Mouse (Mus musculus) kidney, adult 2 months (tissue): ENCODE data around the gene Exoc6. TPM values are rescaled to one million over a fixed set of nuclear protein-coding genes. Genes with fewer than 3 reads are reported as not detected.

Source experiments
- DNase-seq: peaks from one replicate; pipeline ENCODE4 v3.0.0; 2021
- H3K27ac ChIP-seq: fragments of 200-500 bp; 2 replicates; pipeline ENCODE4 v1.5.1; 2012; ENCODE audit warnings: low read depth, low read length, control low read depth, inconsistent platforms; ENCODE audit not compliant: insufficient read depth
- H3K27me3 ChIP-seq: fragments of 200-500 bp; replicated peaks from 2 replicates; pipeline ENCODE4 v1.6.1; 2012; ENCODE audit warnings: mild to moderate bottlenecking, moderate library complexity, low read length, inconsistent platforms; ENCODE audit not compliant: control insufficient read depth, insufficient read depth
- H3K36me3 ChIP-seq: fragments of 200-500 bp; 2 replicates; pipeline ENCODE4 v1.6.1; 2012; ENCODE audit warnings: mild to moderate bottlenecking, moderate library complexity, low read length, inconsistent platforms; ENCODE audit not compliant: control insufficient read depth, insufficient read depth
- H3K4me1 ChIP-seq: fragments of 200-500 bp; 2 replicates; pipeline ENCODE4 v1.6.1; 2011; ENCODE audit warnings: low read length; ENCODE audit not compliant: control insufficient read depth, insufficient read depth
- H3K4me3 ChIP-seq: fragments of 200-500 bp; 2 replicates; pipeline ENCODE4 v1.5.1; 2011; ENCODE audit warnings: mild to moderate bottlenecking, low read depth, low read length, control low read depth; ENCODE audit not compliant: insufficient read depth
- CTCF ChIP-seq: fragments of 200-500 bp; conservative IDR thresholded peaks from 2 replicates; pipeline ENCODE4 v1.5.1; 2011; ENCODE audit warnings: low read depth, mild to moderate bottlenecking, control low read depth, low read length, moderate library complexity, mixed read lengths; ENCODE audit not compliant: insufficient read depth, insufficient read length
- POLR2A ChIP-seq: fragments of 200-500 bp; IDR thresholded peaks from one replicate; pipeline ENCODE4 v1.6.1; 2011; ENCODE audit warnings: low read depth, low read length, control low read depth
- WGBS: fragments of 180-500 bp; shearing (Covaris S2); methylation state at CpG from one replicate; pipeline ENCODE4 v1.1.7; 2018; 5-methylcytosine and 5-hydroxymethylcytosine counted together
- polyA plus RNA-seq: library from polyadenylated mRNA; depleted of rRNA; stranded (reverse); fragments of >200 nt; gene quantifications from 2 replicates; pipeline ENCODE4 v1.2.3, GENCODE M21; 2012; rRNA removed

The Exoc6 gene
- polyA plus RNA-seq, 1 experiment, result 28.8 TPM

GRCm38 (mm10) chr19:37714681-37715080 lies 164.5 kb downstream of the Exoc6 start:
- no peak for DNase-seq
- H3K36me3 ChIP-seq, result no peaks in the 10 kb centered on the region
- TF ChIP-seq POLR2A (no peak), CTCF (no peak)
- H3K27ac ChIP-seq, result no peak overlapping the region
- no peaks in the 10 kb centered on the region for H3K27me3 ChIP-seq
- no peaks in the 10 kb centered on the region for H3K4me1 ChIP-seq
- H3K4me3 ChIP-seq, result no peak overlapping the region
- WGBS, result 75% methylated on average over 10 of the region's 10 CpGs

- H3K27ac ChIP-seq, result no peak overlapping the region
- no peak for DNase-seq
- no peaks in the 10 kb centered on the region for H3K4me1 ChIP-seq
- H3K4me3 ChIP-seq, result no peak overlapping the region
- no peaks in the 10 kb centered on the region for H3K27me3 ChIP-seq
- WGBS, result 81% methylated on average over 1 of the region's 1 CpGs
- TF ChIP-seq POLR2A (no peak), CTCF (no peak)
- no peaks in the 10 kb centered on the region for H3K36me3 ChIP-seq
Observed at GRCm38 (mm10) chr19:37715980-37716379, 165.8 kb downstream of the Exoc6 start.

GRCm38 (mm10) chr19:37716524-37717175 lies 166.4 kb downstream of the Exoc6 start:
- Histone ChIP-seq H3K36me3 (no peaks in the 10 kb centered on the region), H3K27me3 (no peaks in the 10 kb centered on the region), H3K27ac (no peak overlapping the region), H3K4me1 (no peaks in the 10 kb centered on the region), H3K4me3 (no peak overlapping the region)
- WGBS, result 81% methylated on average over 12 of the region's 12 CpGs
- DNase-seq, result no peak
- TF ChIP-seq POLR2A (no peak), CTCF (no peak)

- TF ChIP-seq CTCF (no peak), POLR2A (no peak)
- no peak for DNase-seq
- H3K4me3 ChIP-seq, result no peak overlapping the region
- 54% methylated on average over 1 of the region's 1 CpGs for WGBS
- no peaks in the 10 kb centered on the region for H3K4me1 ChIP-seq
- H3K27me3 ChIP-seq, result no peaks in the 10 kb centered on the region
- H3K27ac ChIP-seq, result no peak overlapping the region
- H3K36me3 ChIP-seq, result no peaks in the 10 kb centered on the region
Observed at GRCm38 (mm10) chr19:37719166-37719565, 168.9 kb downstream of the Exoc6 start.

GRCm38 (mm10) chr19:37724591-37724990 lies 174.4 kb downstream of the Exoc6 start:
- no peak for DNase-seq
- no peak overlapping the region for H3K27ac ChIP-seq
- WGBS, result 97% methylated on average over 5 of the region's 5 CpGs
- no peak overlapping the region for H3K4me3 ChIP-seq
- TF ChIP-seq POLR2A, result no peak
- H3K27me3 ChIP-seq, result no peaks in the 10 kb centered on the region
- H3K4me1 ChIP-seq, result no peaks in the 10 kb centered on the region
- no peaks in the 10 kb centered on the region for H3K36me3 ChIP-seq

DNA sequence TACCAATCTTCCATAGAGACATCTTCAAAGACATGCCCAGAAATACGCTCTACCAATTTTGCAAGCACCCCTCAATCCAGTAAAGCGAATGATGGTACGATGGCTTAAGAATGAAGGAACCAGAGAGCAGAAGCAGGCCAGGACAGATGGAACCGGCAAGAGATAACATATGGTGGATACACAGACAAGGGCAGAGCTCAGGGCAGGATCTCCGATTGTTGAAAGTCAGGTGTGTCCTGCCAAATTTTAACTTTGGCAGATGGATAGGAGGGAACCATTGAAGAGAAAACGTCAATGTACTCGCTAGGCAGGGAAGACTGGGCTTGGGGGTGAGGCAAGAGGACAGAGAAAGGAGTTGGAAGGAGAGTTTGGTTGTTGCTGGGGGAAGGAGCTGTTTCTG lies 176.4 kb downstream of the Exoc6 start:
- no peak for DNase-seq
- Histone ChIP-seq H3K27me3 (no peaks in the 10 kb centered on the region), H3K36me3 (no peaks in the 10 kb centered on the region), H3K4me3 (no peak overlapping the region), H3K27ac (no peak overlapping the region), H3K4me1 (no peaks in the 10 kb centered on the region)
- 94% methylated on average over 7 of the region's 7 CpGs for WGBS
- TF ChIP-seq POLR2A (no peak), CTCF (no peak)

DNA sequence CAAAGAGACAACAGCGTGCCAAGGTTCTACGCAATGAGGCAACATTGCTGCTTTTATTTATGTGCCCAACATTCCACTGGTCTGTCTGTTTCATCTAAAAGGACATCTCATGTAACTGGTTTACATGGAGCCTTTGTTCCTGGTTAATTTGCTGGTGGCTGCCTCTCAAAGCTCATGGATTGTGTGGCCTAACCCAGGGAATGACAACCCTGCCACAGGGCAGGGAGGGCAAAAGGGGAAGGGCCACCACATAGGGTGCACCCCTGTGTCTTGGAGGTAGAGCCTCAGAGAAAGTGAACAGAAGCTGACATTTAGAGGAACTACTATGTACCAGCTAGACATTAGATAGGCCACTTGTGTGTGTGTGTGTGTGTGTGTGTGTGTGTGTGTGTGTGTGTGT lies 177.1 kb downstream of the Exoc6 start:
- TF ChIP-seq POLR2A (no peak), CTCF (no peak)
- Histone ChIP-seq H3K27ac (no peak overlapping the region), H3K4me3 (no peak overlapping the region), H3K36me3 (no peaks in the 10 kb centered on the region), H3K4me1 (no peaks in the 10 kb centered on the region), H3K27me3 (no peaks in the 10 kb centered on the region)
- 96% methylated on average over 2 of the region's 2 CpGs for WGBS
- no peak for DNase-seq

Other genes starting within 250 kb of the Exoc6 start
- 22.7 and 24.0 TPM in 2 replicates for gene Ide, start 212.6 kb upstream of the Exoc6 start, polyA plus RNA-seq
- gene Kif11, start 174.0 kb upstream of the Exoc6 start, polyA plus RNA-seq, result 0.18 and 0.30 TPM in 2 replicates
- 3.2 and 3.4 TPM in 2 replicates for gene Hhex, start 115.6 kb upstream of the Exoc6 start, polyA plus RNA-seq
- gene Cyp26c1, start 135.2 kb downstream of the Exoc6 start, polyA plus RNA-seq, result 0.05 and 0.22 TPM in 2 replicates
- gene Cyp26a1, start 147.4 kb downstream of the Exoc6 start, polyA plus RNA-seq, result 0.33 and 0.54 TPM in 2 replicates